Mouse (Mus musculus): ENCODE data around the gene Lpcat4. TPM values are rescaled to one million over a fixed set of nuclear protein-coding genes. Genes with fewer than 3 reads are reported as not detected.

The Lpcat4 gene
- polyA plus RNA-seq, 1 experiment: 28.0 TPM

- no peak for TF ChIP-seq USF1 (IDR thresholded peaks at IDR 0.05; ENCODE audit: low read depth)
- no peak for TF ChIP-seq MYOG (IDR thresholded peaks at IDR 0.05; ENCODE audit: control insufficient read depth, extremely low read depth, insufficient read length)
- no peak for TF ChIP-seq CEBPB (IDR thresholded peaks at IDR 0.05; ENCODE audit: low read depth)
- TF ChIP-seq MAX (IDR thresholded peaks at IDR 0.05): no peak
- TF ChIP-seq CTCF (IDR thresholded peaks at IDR 0.05; ENCODE audit: control insufficient read depth, insufficient read depth, insufficient read length): no peak
- TF ChIP-seq MYOD1 (IDR thresholded peaks at IDR 0.05; ENCODE audit: control insufficient read depth, insufficient read length, low read depth): no peak
- no peak for TF ChIP-seq FOSL1 (IDR thresholded peaks at IDR 0.05; ENCODE audit: insufficient read depth, low read length, poor library complexity, severe bottlenecking)
- Histone ChIP-seq H3K79me3 (ENCODE audit: low read depth) (peaks cover 14% of the 10 kb centered on the region), H3K4me3 (ENCODE audit: insufficient read depth, poor library complexity, severe bottlenecking) (peak overlapping the region; percentile 64), H3K79me2 (ENCODE audit: control insufficient read depth, insufficient read depth) (peaks cover 36% of the 10 kb centered on the region), H3K27me3 (ENCODE audit: control insufficient read depth, insufficient read depth, insufficient read length) (no peaks in the 10 kb centered on the region), H3ac (ENCODE audit: control insufficient read depth, insufficient read length, low read depth) (peak overlapping the region; percentile 41), H3K36me3 (ENCODE audit: control insufficient read depth, insufficient read depth) (no peaks in the 10 kb centered on the region)
Measured at GRCm38 (mm10) chr2:112262779-112263295, 23.6 kb downstream of the Lpcat4 start.

GRCm38 (mm10) chr2:112264364-112264763, 25.1 kb downstream of the Lpcat4 start:
- Histone ChIP-seq H3ac (ENCODE audit: control insufficient read depth, insufficient read length, low read depth) (no peak overlapping the region), H3K79me3 (ENCODE audit: low read depth) (peaks cover 15% of the 10 kb centered on the region), H3K27me3 (ENCODE audit: control insufficient read depth, insufficient read depth, insufficient read length) (no peaks in the 10 kb centered on the region), H3K4me3 (ENCODE audit: insufficient read depth, poor library complexity, severe bottlenecking) (no peak overlapping the region), H3K36me3 (ENCODE audit: control insufficient read depth, insufficient read depth) (no peaks in the 10 kb centered on the region), H3K79me2 (ENCODE audit: control insufficient read depth, insufficient read depth) (peaks cover 36% of the 10 kb centered on the region)
- no peak for TF ChIP-seq FOSL1 (IDR thresholded peaks at IDR 0.05; ENCODE audit: insufficient read depth, low read length, poor library complexity, severe bottlenecking)
- no peak for TF ChIP-seq MAX (IDR thresholded peaks at IDR 0.05)
- no peak for TF ChIP-seq CEBPB (IDR thresholded peaks at IDR 0.05; ENCODE audit: low read depth)
- TF ChIP-seq CTCF (IDR thresholded peaks at IDR 0.05; ENCODE audit: control insufficient read depth, insufficient read depth, insufficient read length): no peak
- no peak for TF ChIP-seq MYOG (IDR thresholded peaks at IDR 0.05; ENCODE audit: control insufficient read depth, extremely low read depth, insufficient read length)
- TF ChIP-seq USF1 (IDR thresholded peaks at IDR 0.05; ENCODE audit: low read depth): no peak
- no peak for TF ChIP-seq MYOD1 (IDR thresholded peaks at IDR 0.05; ENCODE audit: control insufficient read depth, insufficient read length, low read depth)

- TF ChIP-seq CEBPB (IDR thresholded peaks at IDR 0.05; ENCODE audit: low read depth) (no peak), USF1 (IDR thresholded peaks at IDR 0.05; ENCODE audit: low read depth) (peak; percentile 51), MAX (IDR thresholded peaks at IDR 0.05) (peak; percentile 40)
- Histone ChIP-seq H3K27me3 (ENCODE audit: control insufficient read depth, insufficient read depth, insufficient read length) (no peaks in the 10 kb centered on the region), H3K79me2 (ENCODE audit: control insufficient read depth, insufficient read depth) (peaks cover 36% of the 10 kb centered on the region), H3K79me3 (ENCODE audit: low read depth) (peaks cover 15% of the 10 kb centered on the region), H3K36me3 (ENCODE audit: control insufficient read depth, insufficient read depth) (no peaks in the 10 kb centered on the region), H3ac (ENCODE audit: control insufficient read depth, insufficient read length, low read depth) (peak within 1 kb of the TSS; percentile 91), H3K4me3 (ENCODE audit: insufficient read depth, poor library complexity, severe bottlenecking) (peak within 1 kb of the TSS; percentile 75)
Measured at GRCm38 (mm10) chr2:112265448-112266241, 26.4 kb downstream of the Lpcat4 start, which contains the start of gene Slc12a6. Gene Slc12a6, plus strand, starts transcription at chr2:112265825.

GRCm38 (mm10) chr2:112266242-112266592, 26.9 kb downstream of the Lpcat4 start, which contains the start of gene Gm21985:
Gene Gm21985, plus strand, starts transcription at chr2:112266314.
- H3K79me2 ChIP-seq (ENCODE audit: control insufficient read depth, insufficient read depth): peaks cover 36% of the 10 kb centered on the region
- peak within 1 kb of the TSS; percentile 75 for H3K4me3 ChIP-seq (ENCODE audit: insufficient read depth, poor library complexity, severe bottlenecking)
- H3ac ChIP-seq (ENCODE audit: control insufficient read depth, insufficient read length, low read depth): peak within 1 kb of the TSS; percentile 91
- H3K27me3 ChIP-seq (ENCODE audit: control insufficient read depth, insufficient read depth, insufficient read length): no peaks in the 10 kb centered on the region
- TF ChIP-seq MAX (IDR thresholded peaks at IDR 0.05) (no peak), USF1 (IDR thresholded peaks at IDR 0.05; ENCODE audit: low read depth) (no peak), MYOG (IDR thresholded peaks at IDR 0.05; ENCODE audit: control insufficient read depth, extremely low read depth, insufficient read length) (no peak), CTCF (IDR thresholded peaks at IDR 0.05; ENCODE audit: control insufficient read depth, insufficient read depth, insufficient read length) (no peak), MYOD1 (IDR thresholded peaks at IDR 0.05; ENCODE audit: control insufficient read depth, insufficient read length, low read depth) (no peak), FOSL1 (IDR thresholded peaks at IDR 0.05; ENCODE audit: insufficient read depth, low read length, poor library complexity, severe bottlenecking) (no peak), CEBPB (IDR thresholded peaks at IDR 0.05; ENCODE audit: low read depth) (no peak)
- no peaks in the 10 kb centered on the region for H3K36me3 ChIP-seq (ENCODE audit: control insufficient read depth, insufficient read depth)
- H3K79me3 ChIP-seq (ENCODE audit: low read depth): peaks cover 15% of the 10 kb centered on the region

- Histone ChIP-seq H3K36me3 (ENCODE audit: control insufficient read depth, insufficient read depth) (no peaks in the 10 kb centered on the region), H3K79me2 (ENCODE audit: control insufficient read depth, insufficient read depth) (peaks cover 36% of the 10 kb centered on the region), H3K27me3 (ENCODE audit: control insufficient read depth, insufficient read depth, insufficient read length) (no peaks in the 10 kb centered on the region), H3ac (ENCODE audit: control insufficient read depth, insufficient read length, low read depth) (no peak overlapping the region), H3K4me3 (ENCODE audit: insufficient read depth, poor library complexity, severe bottlenecking) (peak overlapping the region; percentile 75), H3K79me3 (ENCODE audit: low read depth) (peaks cover 15% of the 10 kb centered on the region)
- no peak for TF ChIP-seq CTCF (IDR thresholded peaks at IDR 0.05; ENCODE audit: control insufficient read depth, insufficient read depth, insufficient read length)
- TF ChIP-seq FOSL1 (IDR thresholded peaks at IDR 0.05; ENCODE audit: insufficient read depth, low read length, poor library complexity, severe bottlenecking): no peak
- TF ChIP-seq CEBPB (IDR thresholded peaks at IDR 0.05; ENCODE audit: low read depth): no peak
- TF ChIP-seq MYOG (IDR thresholded peaks at IDR 0.05; ENCODE audit: control insufficient read depth, extremely low read depth, insufficient read length): no peak
- TF ChIP-seq MAX (IDR thresholded peaks at IDR 0.05): no peak
- TF ChIP-seq MYOD1 (IDR thresholded peaks at IDR 0.05; ENCODE audit: control insufficient read depth, insufficient read length, low read depth): no peak
Measured at GRCm38 (mm10) chr2:112266780-112267179, 27.5 kb downstream of the Lpcat4 start.
